Mouse (Mus musculus) MEL (cell line): Measurements from ENCODE around the gene Rnf212.

Experiments used
- BHLHE40 ChIP-seq: IDR thresholded peaks from 2 replicates; pipeline ENCODE4 v1.6.1; 2012; ENCODE audit warnings: low read depth, mild to moderate bottlenecking, inconsistent platforms, low read length, improper control_type of control experiment, borderline replicate concordance
- CTCF ChIP-seq, 3 experiments: IDR thresholded peaks in 2 of 3; conservative IDR thresholded peaks in 1 of 3; 2 replicates each; pipeline ENCODE4 v1.5.1; 2011 to 2012; ENCODE audit warnings: low read length in 3 of 3, low read depth in 2 of 3, mild to moderate bottlenecking in 2 of 3, improper control_type of control experiment in 1 of 3, inconsistent platforms in 1 of 3, mixed read lengths in 1 of 3, moderate library complexity in 1 of 3; ENCODE audit not compliant: control insufficient read depth in 1 of 3, insufficient read depth in 1 of 3, poor library complexity in 1 of 3, severe bottlenecking in 1 of 3
- ETS1 ChIP-seq: IDR thresholded peaks from 2 replicates; pipeline ENCODE4 v1.6.1; 2012; ENCODE audit warnings: low read depth, mild to moderate bottlenecking, inconsistent platforms, low read length, improper control_type of control experiment, moderate library complexity
- KAT2A ChIP-seq: conservative IDR thresholded peaks from 2 replicates; pipeline ENCODE4 v1.6.1; 2012; ENCODE audit warnings: low read depth, low read length, improper control_type of control experiment, inconsistent platforms
- MAZ ChIP-seq: IDR thresholded peaks from 2 replicates; pipeline ENCODE4 v1.6.1; 2012; ENCODE audit warnings: low read depth, mild to moderate bottlenecking, inconsistent platforms, low read length, improper control_type of control experiment
- MEF2A ChIP-seq: IDR thresholded peaks from 2 replicates; pipeline ENCODE4 v1.6.1; 2014; ENCODE audit warnings: low read depth, mild to moderate bottlenecking, inconsistent platforms, low read length, improper control_type of control experiment; ENCODE audit not compliant: poor library complexity, insufficient replicate concordance, severe bottlenecking; ENCODE audit errors: extremely low read depth
- NELFE ChIP-seq: IDR thresholded peaks from 2 replicates; pipeline ENCODE4 v1.6.1; 2011; ENCODE audit warnings: low read depth, low read length, improper control_type of control experiment
- POLR2A ChIP-seq, 2 experiments: IDR thresholded peaks; 2 replicates each; pipeline ENCODE4 v1.6.1; 2011 to 2012; ENCODE audit warnings: low read length in 2 of 2, mild to moderate bottlenecking in 2 of 2, control low read depth in 1 of 2, improper control_type of control experiment in 1 of 2, low read depth in 1 of 2, moderate library complexity in 1 of 2; ENCODE audit not compliant: control insufficient read depth in 1 of 2, insufficient read depth in 1 of 2, poor library complexity in 1 of 2
- RAD21 ChIP-seq: IDR thresholded peaks from 2 replicates; pipeline ENCODE4 v1.6.1; 2011; ENCODE audit warnings: mild to moderate bottlenecking, low read depth, low read length, improper control_type of control experiment
- RCOR1 ChIP-seq: IDR thresholded peaks from 2 replicates; pipeline ENCODE4 v1.6.1; 2012; ENCODE audit warnings: low read depth, mild to moderate bottlenecking, inconsistent platforms, low read length, improper control_type of control experiment
- TAL1 ChIP-seq: IDR thresholded peaks from 2 replicates; pipeline ENCODE4 v1.6.1; 2012; ENCODE audit warnings: mild to moderate bottlenecking, inconsistent platforms, low read length, moderate library complexity, mixed read lengths
- USF1 ChIP-seq: IDR thresholded peaks from 2 replicates; pipeline ENCODE4 v1.6.1; 2014; ENCODE audit warnings: low read depth, mild to moderate bottlenecking, inconsistent platforms, low read length, improper control_type of control experiment, moderate library complexity
- USF2 ChIP-seq, 2 experiments: IDR thresholded peaks; 2 replicates each; pipeline ENCODE4 v1.6.1; 2011 to 2012; ENCODE audit warnings: improper control_type of control experiment in 2 of 2, low read length in 2 of 2, borderline replicate concordance in 1 of 2, inconsistent platforms in 1 of 2, low read depth in 1 of 2, mild to moderate bottlenecking in 1 of 2; ENCODE audit not compliant: insufficient read depth in 1 of 2

GRCm38 (mm10) chr5:108711968-108712367, 62.8 kb downstream of the Rnf212 start:
- TF ChIP-seq POLR2A (IDR thresholded peaks at IDR 0.05; ENCODE audit: control insufficient read depth in 1 of 2, insufficient read depth in 1 of 2, low read depth in 1 of 2, low read length in 2 of 2, poor library complexity in 1 of 2) (no peak), MAZ (no peak), TAL1 (no peak), CTCF (IDR thresholded peaks at IDR 0.05 in 2 of 3, conservative IDR thresholded peaks at IDR 0.05 in 1 of 3; ENCODE audit: control insufficient read depth in 1 of 3, insufficient read depth in 1 of 3, low read depth in 2 of 3, low read length in 3 of 3, poor library complexity in 1 of 3, severe bottlenecking in 1 of 3) (no peak), BHLHE40 (no peak), ETS1 (no peak), RCOR1 (no peak), MEF2A (no peak), RAD21 (no peak), USF2 (IDR thresholded peaks at IDR 0.05; ENCODE audit: borderline replicate concordance in 1 of 2, insufficient read depth in 1 of 2, low read depth in 1 of 2, low read length in 2 of 2) (no peak), USF1 (no peak), NELFE (no peak), KAT2A (no peak)
